Mouse (Mus musculus): ENCODE data around the gene Fam160a1.

The Fam160a1 gene

GRCm38 (mm10) chr3:85817191-85817590 is at the start of gene Fam160a1:
Gene Fam160a1 (minus strand): TSS chr3:85817291.
- no peak for DNase-seq

DNA sequence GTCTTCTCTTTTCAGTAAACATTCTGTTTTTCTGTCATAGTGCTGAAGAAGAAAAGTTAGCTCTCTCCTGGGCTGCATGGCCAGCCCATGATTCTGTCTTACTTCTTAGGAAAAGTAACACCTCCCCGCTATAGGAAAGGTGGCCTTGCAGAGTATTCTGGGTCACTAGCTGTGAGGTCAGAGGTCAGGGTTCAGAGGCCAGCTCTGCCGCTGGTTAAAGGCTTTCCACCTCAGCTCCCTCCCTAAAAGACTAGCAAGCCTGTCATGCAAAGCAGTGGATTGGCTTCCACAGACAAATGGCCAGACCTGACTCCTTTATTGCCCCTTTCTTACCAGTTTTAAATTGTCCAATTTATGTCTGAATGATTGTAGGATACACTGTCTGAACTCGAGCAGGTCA is 46.9 kb upstream of the Fam160a1 start:
- DNase-seq = no peak

GRCm38 (mm10) chr3:85862886-85863285 is 45.8 kb upstream of the Fam160a1 start:
- DNase-seq = no peak

DNA sequence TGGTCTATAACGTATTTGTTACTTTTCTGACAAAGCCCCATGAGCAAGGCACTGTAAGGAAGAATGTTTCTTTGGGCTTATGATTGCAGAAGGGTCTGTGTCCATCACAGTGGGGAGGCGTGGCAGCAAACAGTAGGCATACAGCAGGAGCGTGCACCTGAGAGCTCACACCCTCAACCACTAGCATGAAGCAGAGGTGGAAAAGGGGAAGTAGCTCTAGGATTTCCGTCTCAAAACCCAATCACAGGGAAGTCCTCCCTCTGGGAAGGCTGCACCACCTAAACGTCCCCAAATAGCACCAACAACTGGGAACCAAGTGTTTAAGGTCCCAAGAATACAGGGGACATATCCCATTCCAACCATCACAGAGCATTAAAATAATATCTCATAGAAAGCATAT is 43.9 kb upstream of the Fam160a1 start:
- DNase-seq = no peak

DNA sequence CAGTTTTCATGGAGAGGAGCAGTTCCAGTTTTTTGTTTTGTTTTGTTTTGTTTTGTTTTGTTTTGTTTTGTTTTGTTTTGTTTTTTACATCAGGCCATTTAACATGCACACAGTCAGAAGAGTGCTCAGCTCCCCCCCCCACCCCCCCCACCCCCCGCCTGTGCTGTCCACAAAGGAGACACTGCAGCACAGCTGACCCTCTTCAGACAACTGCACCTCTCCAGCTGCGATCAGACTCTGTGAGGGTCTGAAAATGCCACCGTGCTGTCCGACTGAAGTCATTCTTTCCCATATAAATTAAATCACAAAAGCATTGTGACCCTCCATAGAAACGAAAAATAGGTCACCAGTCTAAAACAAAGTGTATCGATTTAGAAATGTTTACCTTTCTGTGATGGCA is 42.2 kb upstream of the Fam160a1 start:
- DNase-seq = no peak

- no peak for DNase-seq
Measured at GRCm38 (mm10) chr3:85858140-85859135, 41.3 kb upstream of the Fam160a1 start.

GRCm38 (mm10) chr3:85857083-85857482 is 40.0 kb upstream of the Fam160a1 start:
- no peak for DNase-seq

DNA sequence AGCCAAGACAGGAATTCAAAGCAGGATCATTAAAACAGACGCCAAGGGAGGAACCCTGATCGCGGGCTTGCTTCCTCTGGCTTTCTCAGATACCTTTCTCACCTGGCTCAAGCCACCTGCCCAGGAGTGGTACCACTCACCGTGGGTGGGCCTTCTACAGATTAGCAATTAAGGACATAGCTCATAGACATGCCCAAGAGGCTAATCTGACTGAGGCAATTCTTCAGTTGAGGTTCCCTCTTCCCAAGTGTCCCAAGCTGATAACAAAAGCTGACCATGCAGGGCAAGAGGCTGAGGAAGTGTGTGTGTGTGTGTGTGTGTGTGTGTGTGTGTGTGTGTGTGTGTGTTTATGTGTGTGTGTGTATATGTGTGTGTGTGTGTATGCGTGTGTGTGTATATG is 38.9 kb upstream of the Fam160a1 start:
- no peak for DNase-seq

GRCm38 (mm10) chr3:85855043-85855442 is 38.0 kb upstream of the Fam160a1 start:
- DNase-seq = no peak

- DNase-seq = no peak
Measured at GRCm38 (mm10) chr3:85854143-85854542, 37.1 kb upstream of the Fam160a1 start.

DNA sequence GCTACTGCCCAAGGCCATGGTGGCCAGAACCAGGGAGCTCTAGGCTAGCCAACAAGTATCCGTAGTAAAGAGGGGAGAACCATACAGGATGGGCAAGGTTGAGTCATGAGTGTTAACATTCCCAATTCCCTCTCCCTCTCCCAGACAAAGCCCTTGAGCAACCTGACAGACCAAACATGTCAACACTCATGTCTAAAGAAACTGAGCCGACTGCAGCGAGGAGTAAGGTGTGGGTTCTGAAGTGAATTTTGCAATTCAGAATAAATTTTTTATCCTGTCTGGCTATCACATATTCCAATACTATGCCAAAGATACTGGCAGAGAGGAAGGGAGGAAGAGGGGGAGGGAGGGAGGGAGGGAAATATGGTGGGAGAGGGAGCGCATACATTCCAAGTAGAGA is 36.6 kb upstream of the Fam160a1 start:
- no peak for DNase-seq

DNA sequence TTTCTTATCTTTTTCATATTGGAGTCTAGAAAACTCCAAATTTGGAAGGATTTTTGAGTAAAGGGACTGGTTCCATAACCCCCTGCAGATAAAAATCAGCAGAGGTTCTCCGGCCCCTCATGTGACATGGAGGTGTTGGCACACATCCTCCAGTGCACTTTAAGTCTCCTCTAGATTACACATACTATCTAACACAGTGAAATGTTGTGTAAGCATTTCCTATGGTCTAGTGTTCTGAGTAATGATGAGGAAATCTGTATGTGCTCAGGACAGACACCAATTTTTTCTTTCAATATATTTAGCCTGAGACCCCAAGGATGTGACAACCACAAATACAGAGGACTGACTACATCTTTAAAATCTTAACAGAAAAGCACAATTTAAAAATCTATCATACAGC is 33.0 kb upstream of the Fam160a1 start:
- DNase-seq = no peak

GRCm38 (mm10) chr3:85846316-85846715 is 29.2 kb upstream of the Fam160a1 start:
- DNase-seq = no peak

- DNase-seq = no peak
Measured at GRCm38 (mm10) chr3:85845341-85845740, 28.2 kb upstream of the Fam160a1 start.

DNA sequence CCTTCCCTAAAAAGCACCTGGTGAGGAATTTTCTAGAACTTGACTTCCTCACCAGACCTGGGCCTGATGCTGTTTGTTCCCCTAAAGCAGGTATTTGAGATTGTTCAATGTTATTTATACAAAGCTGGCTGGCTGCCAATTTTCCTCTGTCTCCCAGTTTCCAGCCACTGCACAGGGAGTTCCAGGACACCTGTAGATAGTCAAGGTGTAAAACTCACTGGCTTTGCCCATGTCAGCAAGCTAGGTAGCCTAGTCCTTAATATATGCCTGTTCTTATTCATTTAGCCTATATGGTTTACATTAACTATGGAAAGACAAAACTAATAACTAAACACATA is 25.8 kb upstream of the Fam160a1 start:
- no peak for DNase-seq

DNA sequence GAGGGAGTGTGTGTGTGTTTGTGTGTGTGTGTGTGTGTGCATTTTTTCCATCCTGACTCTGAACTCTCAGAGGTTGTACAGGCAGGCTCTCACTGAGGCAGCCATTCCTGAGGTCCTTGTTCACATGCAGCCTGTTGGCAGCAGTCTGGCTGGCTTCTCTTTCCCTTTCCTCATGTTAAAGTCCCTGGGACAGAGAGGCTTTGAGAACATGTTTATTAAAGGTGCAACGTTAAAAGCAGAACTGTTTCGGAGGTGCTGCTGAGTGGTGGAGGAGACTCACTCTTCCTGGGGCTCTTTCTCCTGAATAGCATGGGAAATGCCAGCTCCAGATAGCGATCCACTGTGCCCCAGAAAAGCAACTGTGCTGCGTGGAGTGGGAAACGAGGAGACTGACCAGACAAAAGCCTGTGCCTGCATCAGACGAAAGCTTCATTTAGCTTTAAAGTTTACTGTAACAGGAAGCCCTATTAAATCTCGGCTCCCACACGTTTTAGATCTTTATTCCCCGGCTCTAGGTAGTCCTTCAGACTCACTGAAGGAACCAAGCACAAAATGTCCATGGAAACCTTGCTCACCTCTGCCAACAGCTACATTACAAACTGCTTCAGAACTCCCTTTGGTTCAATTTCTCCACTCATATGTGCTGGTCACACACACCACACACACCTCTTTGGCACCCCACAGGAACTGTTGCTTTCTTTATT is 25.2 kb upstream of the Fam160a1 start:
- DNase-seq = no peak

- no peak for DNase-seq
Measured at GRCm38 (mm10) chr3:85841454-85842176, 24.5 kb upstream of the Fam160a1 start.

GRCm38 (mm10) chr3:85833627-85834026 is 16.5 kb upstream of the Fam160a1 start:
- no peak for DNase-seq

DNA sequence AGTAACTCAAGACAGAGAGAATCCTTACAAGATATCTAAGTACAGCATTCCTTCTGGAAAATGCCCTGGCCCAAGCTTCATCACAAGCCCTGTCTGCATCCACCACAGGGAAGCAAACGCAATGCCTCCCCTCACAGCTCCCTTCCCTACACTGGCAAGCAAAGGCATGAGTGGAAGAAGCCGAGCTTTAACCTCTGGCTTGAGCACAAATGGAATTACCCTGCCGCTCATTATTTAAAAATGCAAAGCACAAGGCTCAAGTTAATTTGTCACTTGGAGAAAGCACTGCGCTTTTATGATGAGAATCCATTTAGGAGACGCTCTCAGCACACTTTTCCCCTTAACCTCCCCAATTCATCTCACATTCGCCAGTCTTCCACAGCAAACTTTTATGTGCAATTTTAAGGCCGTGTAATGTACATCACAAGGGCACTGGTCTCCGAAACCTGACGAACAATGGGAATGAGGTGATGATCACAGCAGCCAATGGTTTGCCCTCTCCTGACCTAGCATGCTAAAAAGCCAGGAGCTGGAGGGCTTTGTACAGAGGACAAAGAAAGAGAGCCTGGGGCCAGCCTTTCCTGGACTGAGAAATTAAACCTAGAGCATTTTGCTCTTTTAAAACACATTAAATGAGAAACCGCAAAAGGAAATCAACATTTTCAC is 15.5 kb upstream of the Fam160a1 start:
- no peak for DNase-seq

GRCm38 (mm10) chr3:85831785-85832184 is 14.7 kb upstream of the Fam160a1 start:
- DNase-seq = no peak

GRCm38 (mm10) chr3:85829047-85829446 is 12.0 kb upstream of the Fam160a1 start:
- DNase-seq = no peak

- no peak for DNase-seq
Measured at GRCm38 (mm10) chr3:85827815-85828214, 10.7 kb upstream of the Fam160a1 start.

DNA sequence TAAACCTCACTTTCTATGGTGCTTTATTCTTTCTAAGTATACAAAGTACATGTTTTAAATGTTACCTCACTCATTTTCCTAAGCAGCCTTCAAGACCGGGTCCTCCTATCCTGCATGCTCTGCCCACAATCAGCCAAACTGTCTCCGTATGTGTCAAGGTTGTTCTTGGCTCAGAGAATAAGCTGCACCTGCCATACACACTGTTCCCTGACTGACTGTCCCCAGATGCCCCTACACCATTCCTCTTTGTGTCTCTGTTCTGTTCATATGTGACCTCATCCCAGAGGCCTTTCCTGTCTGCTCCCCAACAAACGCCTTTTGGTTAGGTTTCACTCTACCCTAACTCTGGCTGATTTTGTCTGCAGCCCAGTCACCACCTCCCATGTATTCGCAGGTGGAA is 10.2 kb upstream of the Fam160a1 start:
- DNase-seq = no peak

Measured in B cell, adult 2 months (primary cell).